Mouse (Mus musculus) adrenal gland, postnatal 4 days (tissue): ENCODE data around the gene Hhat. TPM values are rescaled to one million over a fixed set of nuclear protein-coding genes. Genes with fewer than 3 reads are reported as not detected.

ENCODE experiments used
- DNase-seq, 2 experiments: peaks; one replicate each; pipeline ENCODE4 v3.0.0; 2021 to 2022; ENCODE audit warnings: low spot score in 2 of 2, mixed read lengths in 2 of 2
- total RNA-seq, 2 experiments: library from RNA; stranded (reverse); gene quantifications; 2 replicates each; pipeline ENCODE4 v1.2.3; 2021

Gene Hhat
- total RNA-seq, 2 experiments from 2014 or later: 14.4 to 15.1 TPM

DNA sequence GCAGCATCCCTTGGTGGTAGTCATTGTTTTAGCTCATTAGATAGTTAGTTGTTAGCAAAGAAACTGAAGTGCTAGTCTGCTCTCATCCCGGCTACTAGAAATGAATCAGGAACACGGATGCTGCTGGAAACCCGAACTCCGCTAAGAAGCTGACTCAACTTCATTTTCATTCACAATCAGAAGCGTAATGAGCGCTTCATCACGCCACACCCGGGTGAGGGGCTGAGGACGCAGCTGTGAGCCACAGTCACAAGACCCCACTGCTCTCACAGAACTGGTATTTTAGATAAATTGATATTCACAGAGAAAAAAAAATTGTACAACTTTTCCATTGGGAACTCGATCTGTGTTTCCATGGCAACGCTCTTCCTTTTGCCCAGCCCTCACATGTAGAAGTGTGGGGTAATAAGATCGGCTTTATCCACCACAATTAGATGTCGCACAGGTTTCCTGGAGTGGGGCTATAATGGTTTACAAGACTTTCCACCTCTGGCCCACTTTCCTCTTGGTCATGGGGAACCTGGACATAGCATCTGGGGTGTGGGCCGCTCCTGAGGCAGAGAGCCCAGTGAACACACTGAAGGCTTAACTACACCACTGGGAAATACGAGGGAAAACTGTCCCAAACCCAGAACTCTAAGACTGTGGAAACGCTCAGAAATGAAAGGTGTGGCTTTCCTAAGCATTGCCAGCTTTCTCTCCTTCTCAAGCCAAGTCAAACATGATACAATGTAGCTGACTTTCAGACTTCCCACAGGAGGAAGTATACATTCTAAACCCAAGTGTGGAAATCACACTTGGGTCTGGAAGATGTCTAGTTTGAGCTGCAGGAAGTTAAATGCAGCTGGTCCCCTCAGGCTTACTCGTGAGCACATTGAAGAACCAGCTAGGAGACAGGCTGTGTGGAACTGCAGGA lies 14.3 kb upstream of the Hhat start:
- no peak for DNase-seq

DNA sequence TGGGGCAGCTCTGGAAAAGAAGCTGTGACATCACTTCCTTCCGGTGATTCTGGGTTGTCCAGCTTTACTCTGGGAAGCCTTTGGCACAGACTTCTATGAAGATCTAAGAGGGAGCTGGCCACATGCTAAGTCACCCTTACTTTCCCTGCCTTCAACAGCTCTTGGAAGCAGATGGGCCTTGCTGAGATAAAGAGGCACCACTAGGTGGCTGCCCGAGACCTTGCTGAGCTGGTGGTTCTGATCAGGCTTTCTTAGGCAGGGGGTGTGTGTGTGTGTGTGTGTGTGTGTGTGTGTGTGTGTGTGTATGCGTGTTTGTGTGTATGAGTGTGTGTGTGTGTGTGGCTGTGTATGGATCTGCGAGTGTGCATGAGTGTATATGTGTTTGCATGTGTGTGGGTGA lies 13.4 kb upstream of the Hhat start:
- no peak for DNase-seq

DNA sequence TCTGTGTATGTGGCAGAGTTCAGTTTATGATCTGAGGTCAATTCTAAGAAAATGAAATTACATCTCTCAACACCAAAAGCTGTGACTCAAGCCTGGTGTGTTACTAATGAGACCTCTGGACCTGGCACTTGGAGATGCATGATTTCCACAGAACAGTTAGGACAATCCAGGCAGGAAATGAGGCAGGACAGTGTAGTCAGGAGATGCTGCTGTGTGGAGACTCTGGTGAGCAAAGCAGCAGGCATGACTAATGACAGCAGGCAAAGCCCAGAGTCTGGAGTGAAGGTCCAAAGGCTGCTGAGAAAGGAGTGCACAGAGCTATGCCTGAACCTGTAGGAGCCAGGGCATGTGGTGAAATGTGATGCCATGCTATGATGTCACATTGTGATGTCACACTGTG lies 10.2 kb upstream of the Hhat start:
- no peak for DNase-seq

DNA sequence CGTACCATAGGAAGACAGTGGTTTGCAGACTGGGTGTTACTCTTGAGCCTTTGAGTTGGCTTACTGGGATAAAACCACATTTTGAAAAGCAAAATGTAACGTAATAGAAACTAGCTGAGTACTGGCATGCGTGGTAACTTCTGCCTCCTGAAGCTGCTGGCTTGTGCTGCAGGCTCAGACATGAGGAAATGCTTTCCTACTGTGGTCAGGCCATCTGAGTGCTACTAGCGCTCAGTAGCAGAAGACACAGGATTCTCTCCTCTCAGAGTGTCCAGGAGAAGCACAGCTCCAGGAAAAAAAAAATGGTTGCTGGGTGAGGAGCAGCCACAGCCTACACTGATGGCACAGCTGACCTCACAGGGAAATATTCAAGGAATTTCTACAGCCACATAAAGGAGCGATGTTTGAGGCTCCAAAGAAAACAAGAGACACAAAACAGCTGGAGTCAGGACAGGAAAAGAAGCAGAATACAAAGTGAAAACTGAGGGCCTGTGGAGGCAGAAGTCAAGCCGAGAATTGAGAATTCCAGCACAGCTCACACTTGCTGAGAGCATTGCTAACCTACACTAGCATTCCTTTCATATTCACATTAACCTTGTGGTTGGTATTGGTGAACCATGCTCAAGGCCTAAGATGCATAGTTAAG lies 8.0 kb upstream of the Hhat start:
- DNase-seq: no peak

DNA sequence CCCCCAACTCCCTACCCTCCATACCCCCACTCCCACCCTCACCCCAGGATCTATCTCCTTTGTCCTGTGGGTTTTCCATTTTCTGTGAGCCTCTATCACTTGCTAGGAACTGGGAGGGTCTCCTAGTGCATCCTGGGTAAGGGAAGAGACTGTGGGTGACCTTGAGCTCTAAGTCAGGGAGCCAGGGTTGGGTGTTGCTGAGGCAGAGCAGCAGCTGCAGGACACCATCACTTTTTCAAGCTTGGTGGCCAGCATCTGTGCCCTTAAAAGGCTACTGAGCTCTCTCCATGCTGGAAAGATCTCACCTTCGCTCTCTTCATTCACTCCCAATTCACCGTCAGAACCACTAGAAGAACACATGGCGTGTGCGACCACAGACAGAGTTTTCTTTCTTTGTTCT lies 7.2 kb upstream of the Hhat start:
- no peak for DNase-seq

DNA sequence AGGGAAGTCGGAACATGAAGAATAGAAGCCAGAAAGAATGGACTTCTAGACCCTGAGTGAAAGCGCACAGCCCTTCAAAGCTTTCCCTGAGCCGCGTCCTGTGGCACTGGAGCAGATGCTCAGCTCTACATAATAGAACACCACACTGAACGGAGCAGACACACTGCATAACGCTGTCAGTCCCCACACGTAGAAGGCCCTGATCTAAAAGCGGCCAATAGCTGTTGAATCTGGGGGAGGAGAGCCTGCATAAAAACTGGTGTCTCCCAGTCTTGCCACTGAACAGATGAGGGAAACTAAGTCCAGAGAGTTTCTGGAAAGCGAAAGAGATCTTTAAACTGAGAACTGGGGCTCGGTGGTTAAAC lies 911 bp downstream of the Hhat start:
- no peak for DNase-seq

DNA sequence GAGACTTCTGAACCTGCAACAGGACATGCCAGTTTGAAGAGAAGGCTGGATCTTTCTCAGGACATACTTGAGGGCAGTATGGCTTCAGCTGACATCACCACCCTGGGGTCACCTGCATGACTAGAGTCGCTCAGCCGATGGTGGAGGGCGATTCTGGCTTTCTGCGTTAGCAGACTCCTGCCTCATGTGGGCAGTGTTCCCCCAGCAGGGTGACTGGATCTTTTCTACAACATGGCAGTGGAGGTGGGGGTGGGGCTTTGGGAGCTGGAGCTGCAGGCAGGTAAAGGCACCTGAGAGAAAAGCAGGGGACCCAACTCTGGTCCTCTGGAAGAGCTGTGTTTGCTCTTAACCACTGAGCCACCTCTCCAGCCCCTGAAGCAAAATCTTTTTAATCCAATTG lies 5.5 kb downstream of the Hhat start:
- no peak for DNase-seq

DNA sequence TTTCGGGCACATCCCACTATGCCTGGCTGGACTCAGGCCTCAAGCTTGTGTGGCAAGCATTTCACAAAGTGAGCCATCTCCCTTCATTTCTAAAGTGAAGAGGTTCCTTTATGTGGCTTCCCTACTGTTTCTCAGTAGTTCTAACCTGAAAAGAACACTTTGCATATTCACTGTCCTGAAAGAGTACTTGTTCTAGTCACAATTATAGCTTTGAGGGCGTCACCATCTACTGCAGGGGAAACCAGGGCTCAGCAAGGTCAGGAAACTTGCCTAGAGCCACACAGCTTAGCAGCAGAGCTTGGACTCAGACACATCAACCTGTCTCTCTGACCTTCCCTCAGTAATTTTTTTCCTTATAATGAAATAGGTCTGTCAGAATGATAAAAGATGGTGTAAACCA lies 6.5 kb downstream of the Hhat start:
- DNase-seq: no peak

DNA sequence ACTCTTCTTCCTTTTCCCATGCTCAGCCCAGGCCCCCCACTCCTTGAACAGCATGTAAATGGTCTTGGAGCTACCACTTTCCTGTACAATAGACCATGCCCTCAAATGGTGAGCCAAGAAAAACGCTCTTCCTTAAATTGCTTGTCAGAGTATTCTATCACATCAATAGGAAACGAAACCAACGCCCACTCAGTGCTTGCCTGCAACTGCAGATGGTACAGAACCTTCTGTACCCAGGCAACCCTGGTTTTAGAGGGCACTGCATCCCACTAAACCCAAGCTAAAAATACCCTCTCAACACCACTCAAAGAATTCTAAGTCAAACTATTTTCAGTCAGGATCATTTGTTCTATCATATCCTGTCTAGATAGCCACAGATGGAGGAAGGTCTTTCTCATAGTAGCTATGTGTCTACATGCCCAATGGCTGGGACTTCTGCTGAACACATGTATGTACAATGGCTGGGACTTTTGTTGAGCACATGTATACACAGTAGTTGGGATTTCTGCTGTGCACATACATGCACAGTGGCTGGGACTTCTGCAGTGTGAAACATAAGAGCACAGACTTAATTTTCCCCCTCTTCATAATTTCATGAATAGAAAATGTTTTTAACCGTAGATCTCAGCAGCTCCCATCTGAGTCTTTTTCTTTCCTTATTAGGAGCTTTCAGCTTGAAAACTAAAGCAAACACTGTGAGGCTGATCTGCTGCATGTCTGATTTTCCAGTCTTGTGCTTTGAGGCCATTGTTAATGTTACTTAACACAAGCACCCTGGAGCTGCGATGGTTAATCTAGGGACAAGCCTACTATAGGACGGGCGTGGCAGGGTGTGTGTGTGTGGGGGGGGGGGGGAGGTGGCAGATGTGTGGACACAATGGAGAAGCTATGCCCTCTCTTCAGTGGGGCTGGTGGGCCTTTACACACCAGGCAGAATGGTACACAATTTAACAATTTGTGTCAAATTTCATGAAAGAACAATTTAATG lies 7.8 kb downstream of the Hhat start:
- no peak for DNase-seq

DNA sequence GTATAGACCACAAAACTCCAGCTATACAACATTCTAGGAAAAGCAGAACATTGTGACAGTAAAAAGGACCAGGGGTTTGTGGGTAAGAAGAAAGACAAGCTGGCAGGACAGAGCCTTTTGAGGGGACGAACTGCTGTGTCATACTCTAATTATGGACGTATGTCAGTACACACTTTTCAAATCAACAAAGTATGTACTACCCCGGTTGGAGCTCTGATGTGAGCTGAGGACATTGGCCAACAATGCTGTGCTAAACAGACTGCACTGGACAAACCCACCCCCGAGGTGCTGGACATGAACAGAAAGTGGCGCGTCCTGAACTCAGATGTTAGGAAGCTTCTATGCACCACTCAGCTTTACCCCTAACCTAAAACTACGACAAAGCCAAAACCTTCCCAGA lies 14.3 kb downstream of the Hhat start:
- DNase-seq: no peak

DNA sequence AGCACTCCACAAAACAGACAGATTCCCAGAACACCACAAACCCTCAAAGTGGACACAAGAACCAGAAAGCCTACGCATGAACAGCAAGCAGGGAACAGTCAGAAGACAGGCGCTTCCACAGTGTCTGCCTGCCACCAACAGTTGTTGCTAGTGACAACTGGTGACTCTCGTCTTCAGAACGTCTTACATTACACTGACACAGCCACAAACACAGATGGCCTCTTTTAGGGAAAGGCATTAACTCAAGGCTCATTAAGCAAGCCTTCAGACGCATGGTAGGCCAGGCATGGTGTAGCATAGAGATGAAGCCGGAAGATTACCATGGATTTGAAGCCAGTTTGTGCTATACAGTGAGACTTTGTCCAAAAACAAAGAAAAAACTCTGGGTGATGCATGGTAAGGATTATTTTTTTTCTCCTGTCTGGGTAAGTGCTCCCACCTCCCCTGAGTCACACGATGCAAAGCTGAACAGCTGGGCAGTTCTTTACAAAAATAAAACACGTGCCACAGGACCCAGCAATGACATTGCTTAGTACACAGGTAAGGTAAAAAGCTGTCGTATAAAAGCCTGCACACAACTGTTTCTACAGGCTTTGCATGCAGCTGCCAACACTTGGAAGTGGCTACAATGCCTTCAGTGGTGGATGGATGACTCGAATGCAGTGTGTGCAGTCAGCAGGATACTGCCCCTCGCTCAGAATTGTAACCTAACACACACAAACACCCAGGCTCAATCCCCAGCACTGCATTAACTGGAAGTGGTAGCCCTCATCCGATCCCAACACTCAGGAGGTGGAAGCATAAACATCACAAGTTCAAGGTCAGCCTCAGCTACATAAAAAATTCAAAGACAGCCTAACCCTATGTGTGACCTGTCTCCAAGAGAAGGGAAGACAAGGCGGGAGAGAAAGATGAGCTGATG lies 15.1 kb downstream of the Hhat start:
- DNase-seq: no peak

DNA sequence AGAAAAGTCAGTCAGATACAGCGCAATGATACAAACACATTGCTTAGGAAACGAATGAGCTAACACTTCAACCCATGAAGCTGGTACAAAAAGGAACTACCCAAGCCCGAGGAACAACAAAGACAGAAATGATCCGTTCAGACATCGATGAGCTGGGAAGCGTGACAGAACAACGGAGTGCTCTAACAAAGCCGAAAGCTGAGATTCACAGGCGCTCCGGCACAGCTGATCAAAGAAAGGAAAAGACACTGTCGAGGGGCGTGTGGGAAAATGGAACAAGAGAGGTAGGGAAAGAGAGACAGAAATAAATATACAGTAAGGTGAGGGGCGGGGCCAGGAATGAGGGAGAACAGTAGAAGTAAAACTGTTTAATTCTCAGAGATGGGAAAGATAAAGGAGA lies 15.8 kb downstream of the Hhat start:
- DNase-seq: no peak

DNA sequence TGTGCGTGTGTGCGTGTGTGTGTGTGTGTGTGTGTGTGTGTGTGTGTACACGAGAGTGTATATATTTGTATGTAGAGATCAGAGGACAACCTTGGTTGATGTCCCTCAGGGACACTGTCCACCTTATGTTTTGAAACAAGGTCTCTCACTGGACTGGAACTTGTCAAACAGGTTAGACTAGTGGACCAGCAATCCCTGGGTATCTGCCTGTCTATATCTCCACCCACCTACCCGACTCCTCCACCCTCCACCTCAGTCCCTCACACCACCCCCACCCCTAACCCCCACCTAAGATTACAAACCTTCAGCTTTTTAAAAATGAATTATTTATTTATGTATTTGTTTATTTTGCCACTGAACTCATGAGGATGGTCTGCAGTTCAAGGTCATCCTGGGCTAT lies 16.8 kb downstream of the Hhat start:
- DNase-seq: no peak

DNA sequence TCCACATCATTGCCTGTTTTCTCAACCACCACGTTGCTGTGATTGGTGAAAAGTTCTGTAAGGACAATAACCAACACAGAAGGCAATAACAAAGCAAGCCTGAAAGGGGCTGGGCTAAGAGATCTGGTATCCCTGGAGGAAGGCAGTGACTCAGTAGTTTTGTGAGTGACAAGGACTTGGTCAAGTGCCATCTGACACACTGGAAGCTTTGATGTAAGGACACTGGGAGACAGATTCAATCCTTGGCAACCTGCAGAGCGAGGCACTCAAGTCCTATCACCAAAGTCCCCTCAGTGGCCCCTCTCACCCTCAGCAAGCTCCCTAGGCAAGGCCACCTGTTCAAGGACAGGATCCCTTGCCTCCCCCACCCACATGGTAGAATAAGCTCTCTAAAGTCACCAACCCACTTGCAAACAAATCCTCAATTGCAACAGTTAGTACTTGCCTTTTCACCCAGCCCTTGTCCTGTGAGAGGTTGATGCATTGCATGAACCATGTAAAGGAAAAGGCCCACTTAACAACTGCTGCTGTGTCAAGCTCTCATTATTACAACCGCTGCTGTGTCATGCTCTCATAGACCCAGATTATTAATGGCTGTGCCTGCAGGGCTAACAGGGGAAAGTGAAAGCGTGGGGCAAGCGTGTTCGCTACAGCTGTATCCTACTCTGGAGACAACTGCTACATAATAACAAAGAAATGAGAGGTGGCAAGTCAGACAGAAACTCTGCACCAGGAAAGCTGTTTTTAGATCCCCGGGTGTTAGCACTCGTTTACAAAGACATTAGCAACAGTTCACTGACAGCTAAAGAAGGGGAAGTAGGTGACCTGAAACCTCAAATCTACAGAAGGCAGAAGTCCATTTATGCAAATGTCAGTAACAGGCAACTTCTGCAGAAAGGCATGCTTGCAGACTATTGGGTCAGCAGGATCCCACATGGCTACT lies 18.1 kb downstream of the Hhat start:
- DNase-seq: peak in 1 of 2 experiments; percentile 44

DNA sequence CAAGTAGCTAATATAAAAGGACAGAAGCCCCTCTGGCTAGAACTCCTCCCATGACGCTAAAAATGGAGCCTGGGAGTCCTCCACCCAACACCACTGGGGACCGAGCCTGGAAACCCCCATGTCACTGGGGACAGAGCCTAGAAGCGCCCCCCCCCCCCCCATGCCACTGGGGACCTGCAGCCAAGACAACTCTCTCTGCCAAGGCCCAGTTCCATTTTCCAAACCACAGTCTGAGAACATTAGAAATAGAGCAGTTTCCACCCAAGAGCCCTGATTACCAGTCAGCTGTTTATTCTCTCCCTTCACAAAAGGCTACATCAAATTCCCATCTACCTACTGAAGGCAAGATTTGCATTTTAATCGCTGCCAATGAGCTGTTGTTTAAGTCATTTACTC lies 21.0 kb downstream of the Hhat start:
- no peak for DNase-seq

DNA sequence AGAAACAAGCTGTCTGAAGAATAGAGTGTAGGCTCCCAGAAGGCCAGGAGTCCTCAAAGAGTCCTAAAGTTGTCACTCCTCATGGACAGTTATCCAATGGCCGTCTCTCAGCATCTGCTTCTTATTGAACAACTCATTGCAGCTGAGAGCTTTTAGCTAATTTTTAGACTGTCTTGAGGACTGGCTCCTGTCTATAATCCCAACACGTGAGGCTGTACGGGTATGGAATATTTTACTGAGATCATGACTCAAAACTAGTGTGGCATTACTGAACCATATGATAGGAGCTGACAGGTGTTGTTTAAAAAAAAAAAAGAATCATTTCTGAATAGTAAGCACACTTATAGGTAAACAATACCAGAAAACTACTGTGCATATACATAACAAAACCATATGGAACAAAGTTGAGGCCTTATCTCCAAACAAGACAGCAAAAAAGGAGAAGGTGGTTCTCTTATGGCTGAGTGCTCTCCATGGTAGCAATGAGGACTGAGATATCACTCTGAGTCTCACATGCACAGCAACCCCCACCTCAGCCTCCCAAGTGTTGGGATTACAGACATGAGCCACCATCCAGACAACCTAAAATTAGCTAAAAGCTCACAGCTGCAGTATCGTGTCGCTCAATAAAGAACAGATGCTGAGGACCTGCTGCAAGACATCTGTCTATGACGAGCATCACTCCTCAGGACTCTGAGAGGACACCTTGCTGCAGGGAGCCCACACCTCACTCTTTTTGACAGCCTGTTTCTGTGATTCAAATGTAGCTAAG lies 21.6 kb downstream of the Hhat start:
- DNase-seq: no peak

DNA sequence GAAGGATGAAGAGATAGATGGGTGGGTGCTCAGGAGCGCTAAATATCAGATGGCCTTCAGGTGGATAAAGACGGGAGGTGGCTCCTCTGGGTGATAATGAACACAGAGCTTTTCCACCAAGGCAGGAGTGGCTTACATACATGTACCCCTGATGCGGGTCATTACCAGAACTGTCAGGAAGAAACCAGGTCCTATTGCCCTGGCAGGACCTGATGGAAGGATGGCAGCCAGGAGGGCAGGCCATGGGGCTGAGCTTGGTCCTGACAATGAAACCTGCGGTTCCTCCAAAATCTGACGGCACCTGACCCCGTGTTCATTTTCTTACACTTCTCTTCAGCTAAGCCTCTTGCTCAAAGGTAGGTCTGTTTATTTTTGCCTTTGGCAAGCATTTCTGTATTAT lies 24.8 kb downstream of the Hhat start:
- no peak for DNase-seq

DNA sequence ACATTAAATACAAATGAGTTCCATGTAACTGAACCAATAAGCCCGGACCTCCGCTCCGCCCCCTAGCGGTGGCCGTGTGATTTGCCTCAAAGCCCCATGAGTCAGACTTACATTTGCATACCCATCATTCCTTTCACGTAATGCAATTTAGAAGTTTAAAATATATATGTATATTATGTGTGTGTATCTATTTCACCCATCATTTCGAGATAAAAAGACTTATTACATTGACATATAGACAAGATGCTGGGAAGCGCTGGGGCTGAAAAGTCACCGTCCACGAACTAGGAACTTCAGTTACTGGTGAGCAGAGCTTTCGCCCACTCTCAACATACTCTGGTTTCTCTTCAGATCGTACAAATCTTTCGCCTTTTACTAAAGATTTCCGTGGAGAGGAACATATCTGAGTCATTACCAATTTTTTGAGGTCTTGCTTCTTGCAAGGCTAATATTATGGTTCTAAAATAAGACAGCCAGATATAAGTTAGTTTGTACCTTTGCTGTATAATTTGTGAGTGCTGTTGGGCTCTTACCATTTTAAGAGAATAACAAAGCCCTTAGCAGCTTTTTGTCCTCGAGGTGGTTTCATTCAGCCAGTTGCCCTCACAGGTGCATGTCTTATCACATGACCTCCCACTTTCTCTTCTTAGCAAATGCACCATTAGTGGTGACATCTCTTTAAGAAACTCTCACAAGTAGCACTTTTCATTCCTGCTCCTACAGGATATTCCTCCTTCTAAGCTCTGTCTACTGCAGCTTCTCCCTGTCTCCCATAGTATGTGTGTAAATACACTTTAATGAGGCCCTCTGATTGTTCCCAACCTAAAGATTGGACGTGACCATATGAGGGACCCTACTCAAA lies 25.6 kb downstream of the Hhat start:
- peak in 1 of 2 experiments; percentile 40 for DNase-seq
